Mouse (Mus musculus): ENCODE measurements around the gene Crot.
"Not testable (repeated sequence)": the region's sequence is repeated elsewhere in the genome, so short reads cannot be mapped to it uniquely, and the experiment has no call there.

The Crot gene

GRCm38 (mm10) chr5:8996686-8997512, at the start of gene Crot:
TSS of gene Crot (minus strand) at chr5:8997324.
- in situ Hi-C loops (cut with MboI, MseI), result loop anchor here (5.0 kb wide), 1 partner anchor 60 kb away; no protein-coding TSS in a partner anchor

GRCm38 (mm10) chr5:9045904-9046303, 48.8 kb upstream of the Crot start:
- in situ Hi-C loops (cut with MboI, MseI), result loop anchor here (10.0 kb wide), 1 partner anchor 381 kb away; the partner anchor contains the start of gene Abcb1a

- in situ Hi-C loops (cut with MboI, MseI), result loop anchor here (10.0 kb wide), 1 partner anchor 380 kb away; the partner anchor contains the start of gene Abcb1a
Measured at GRCm38 (mm10) chr5:9044821-9045220, 47.7 kb upstream of the Crot start.

GRCm38 (mm10) chr5:9043582-9044267, 46.6 kb upstream of the Crot start:
- in situ Hi-C loops (cut with MboI, MseI), result loop anchor here (10.0 kb wide), 1 partner anchor 379 kb away; the partner anchor contains the start of gene Abcb1a

- in situ Hi-C loops (cut with MboI, MseI), result loop anchor here (10.0 kb wide), 1 partner anchor 378 kb away; the partner anchor contains the start of gene Abcb1a
Measured at GRCm38 (mm10) chr5:9042721-9043416, 45.7 kb upstream of the Crot start.

GRCm38 (mm10) chr5:9040665-9041215, 43.6 kb upstream of the Crot start:
- in situ Hi-C loops (cut with MboI, MseI), result loop anchor here (10.0 kb wide), 1 partner anchor 376 kb away; the partner anchor contains the start of gene Abcb1a

- in situ Hi-C loops (cut with MboI, MseI), result loop anchor here (10.0 kb wide), 1 partner anchor 375 kb away; the partner anchor contains the start of gene Abcb1a
Measured at GRCm38 (mm10) chr5:9039978-9040377, 42.9 kb upstream of the Crot start.

- in situ Hi-C loops (cut with MboI, MseI), result no loop called here
Measured at GRCm38 (mm10) chr5:9037292-9037691, 40.2 kb upstream of the Crot start.

GRCm38 (mm10) chr5:9035457-9035856, 38.3 kb upstream of the Crot start:
- in situ Hi-C loops (cut with MboI, MseI), result no loop called here

- in situ Hi-C loops (cut with MboI, MseI), result no loop called here
Measured at GRCm38 (mm10) chr5:9034535-9034934, 37.4 kb upstream of the Crot start.

- in situ Hi-C loops (cut with MboI, MseI), result no loop called here
Measured at GRCm38 (mm10) chr5:9033843-9034242, 36.7 kb upstream of the Crot start.

- in situ Hi-C loops (cut with MboI, MseI), result no loop called here
Measured at GRCm38 (mm10) chr5:9032641-9033040, 35.5 kb upstream of the Crot start.

- in situ Hi-C loops (cut with MboI, MseI), result no loop called here
Measured at GRCm38 (mm10) chr5:9032101-9032590, 35.0 kb upstream of the Crot start.

- in situ Hi-C loops (cut with MboI, MseI), result no loop called here
Measured at GRCm38 (mm10) chr5:9028266-9028841, 31.2 kb upstream of the Crot start.

- in situ Hi-C loops (cut with MboI, MseI), result no loop called here
Measured at GRCm38 (mm10) chr5:9015352-9015751, 18.2 kb upstream of the Crot start.

- in situ Hi-C loops (cut with MboI, MseI), result no loop called here
Measured at GRCm38 (mm10) chr5:9014774-9015173, 17.6 kb upstream of the Crot start.

GRCm38 (mm10) chr5:9011374-9011773, 14.2 kb upstream of the Crot start:
- in situ Hi-C loops (cut with MboI, MseI), result no loop called here

- in situ Hi-C loops (cut with MboI, MseI), result no loop called here
Measured at GRCm38 (mm10) chr5:9010166-9010565, 13.0 kb upstream of the Crot start.

- in situ Hi-C loops (cut with MboI, MseI), result not testable (repeated sequence)
Measured at GRCm38 (mm10) chr5:9006585-9006984, 9.5 kb upstream of the Crot start.

- in situ Hi-C loops (cut with MboI, MseI), result not testable (repeated sequence)
Measured at GRCm38 (mm10) chr5:9000006-9000405, 2.9 kb upstream of the Crot start.

- in situ Hi-C loops (cut with MboI, MseI), result loop anchor here (5.0 kb wide), 1 partner anchor 58 kb away; no protein-coding TSS in a partner anchor
Measured at GRCm38 (mm10) chr5:8999108-8999507, 2.0 kb upstream of the Crot start.
